Mouse (Mus musculus): Measurements from ENCODE around the gene Oprl1. TPM values are rescaled to one million over a fixed set of nuclear protein-coding genes. Genes with fewer than 3 reads are reported as not detected.
A peak's percentile ranks its signal among the peaks of the same experiment; 100 is the strongest.

Gene Oprl1
- polyA plus RNA-seq, 1 experiment from 2014 or later, result 0.89 TPM

DNA sequence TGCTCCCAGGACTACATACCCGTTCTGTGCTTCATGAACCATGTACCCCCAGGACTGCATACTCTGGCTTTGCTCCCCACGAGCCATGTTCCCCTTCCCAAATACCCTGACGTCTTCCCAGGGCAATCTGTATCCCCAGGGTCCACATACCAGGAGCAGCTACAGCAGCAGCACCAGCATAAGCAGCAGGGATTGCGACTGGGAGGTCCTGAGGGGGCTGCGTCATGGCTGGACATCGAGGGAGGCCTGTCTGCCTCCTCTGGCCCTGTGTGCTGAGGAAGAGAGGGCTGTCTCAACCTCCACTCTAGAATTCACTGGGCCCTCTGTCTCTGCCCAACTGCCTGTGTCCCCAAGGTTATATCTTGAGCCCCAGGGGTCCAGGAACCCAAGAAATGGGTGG, 23.7 kb upstream of the Oprl1 start:
- H3K9me3 ChIP-seq (ENCODE audit: low read depth, low read length), result no peaks in the 10 kb centered on the region
- ATAC-seq (ENCODE audit: insufficient read depth) (no peak), DNase-seq (no peak)
- TF ChIP-seq CTCF (IDR thresholded peaks at IDR 0.05; ENCODE audit: low read depth), result no peak
- H3K4me3 ChIP-seq (ENCODE audit: low read depth, low read length), result no peak overlapping the region
- H3K27me3 ChIP-seq (ENCODE audit: insufficient read depth, low read length), result no peaks in the 10 kb centered on the region
- WGBS, result 87% methylated on average over 6 of the region's 6 CpGs
- H3K9ac ChIP-seq, result peak overlapping the region; percentile 16; the same call in 1 of the 2 replicates
- no peak overlapping the region for H3K4me2 ChIP-seq
- no peak overlapping the region for H3K27ac ChIP-seq (ENCODE audit: low read depth)
- H3K36me3 ChIP-seq (ENCODE audit: insufficient read depth), result peaks cover 35% of the 10 kb centered on the region
- peaks cover 10% of the 10 kb centered on the region; the same call in 1 of the 2 replicates for H3K4me1 ChIP-seq (ENCODE audit: insufficient read depth)

GRCm38 (mm10) chr2:181691571-181691970, 23.2 kb upstream of the Oprl1 start:
- Histone ChIP-seq H3K9ac (peak overlapping the region; percentile 16; the same call in 1 of the 2 replicates), H3K4me2 (peak overlapping the region; percentile 85; the same call in 1 of the 2 replicates), H3K4me3 (ENCODE audit: low read depth, low read length) (no peak overlapping the region; the same call in 1 of the 2 replicates), H3K36me3 (ENCODE audit: insufficient read depth) (peaks cover 30% of the 10 kb centered on the region), H3K9me3 (ENCODE audit: low read depth, low read length) (no peaks in the 10 kb centered on the region), H3K27me3 (ENCODE audit: insufficient read depth, low read length) (no peaks in the 10 kb centered on the region), H3K4me1 (ENCODE audit: insufficient read depth) (peaks cover 10% of the 10 kb centered on the region; the same call in 1 of the 2 replicates), H3K27ac (ENCODE audit: low read depth) (no peak overlapping the region)
- DNase-seq (no peak), ATAC-seq (ENCODE audit: insufficient read depth) (no peak)
- WGBS, result 87% methylated on average over 4 of the region's 4 CpGs
- TF ChIP-seq CTCF (IDR thresholded peaks at IDR 0.05; ENCODE audit: low read depth), result no peak

DNA sequence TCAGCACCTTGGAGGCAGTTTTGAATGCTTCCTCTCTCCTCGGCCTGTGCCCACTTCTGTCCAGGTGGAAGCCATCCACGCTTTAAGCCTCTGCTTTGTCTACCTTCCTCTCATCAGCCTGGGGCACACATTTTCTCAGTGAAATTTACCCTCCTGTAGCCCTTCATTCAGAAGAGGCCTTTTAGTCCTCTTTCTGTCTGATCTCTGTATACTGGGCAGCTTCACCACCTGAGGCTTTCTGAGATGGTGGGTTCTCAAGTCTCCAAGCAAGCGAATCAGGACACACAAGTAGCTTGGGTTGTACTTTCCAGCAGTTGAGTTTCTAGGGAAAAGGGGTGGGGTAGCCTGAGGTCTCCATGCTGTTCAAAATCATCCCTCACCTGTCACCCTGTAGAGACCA, 22.5 kb upstream of the Oprl1 start:
- H3K27ac ChIP-seq (ENCODE audit: low read depth), result no peak overlapping the region
- peak overlapping the region; percentile 68; the same call in 1 of the 2 replicates for H3K4me3 ChIP-seq (ENCODE audit: low read depth, low read length)
- no peak for TF ChIP-seq CTCF (IDR thresholded peaks at IDR 0.05; ENCODE audit: low read depth)
- no peaks in the 10 kb centered on the region for H3K9me3 ChIP-seq (ENCODE audit: low read depth, low read length)
- no peak for DNase-seq
- H3K9ac ChIP-seq, result no peak overlapping the region; the same call in 1 of the 2 replicates
- H3K27me3 ChIP-seq (ENCODE audit: insufficient read depth, low read length), result 0 out of 2 replicates have a peak, but pooled peaks cover 3% of the 10 kb centered on the region
- peaks cover 10% of the 10 kb centered on the region; the same call in 1 of the 2 replicates for H3K4me1 ChIP-seq (ENCODE audit: insufficient read depth)
- peak overlapping the region; percentile 85 for H3K4me2 ChIP-seq
- ATAC-seq (ENCODE audit: insufficient read depth), result no peak
- 82% methylated on average over 3 of the region's 3 CpGs for WGBS
- peaks cover 23% of the 10 kb centered on the region for H3K36me3 ChIP-seq (ENCODE audit: insufficient read depth)

- Histone ChIP-seq H3K27me3 (ENCODE audit: insufficient read depth, low read length) (0 out of 2 replicates have a peak, but pooled peaks cover 4% of the 10 kb centered on the region), H3K27ac (ENCODE audit: low read depth) (peak within 1 kb of the TSS; percentile 46; the same call in 1 of the 2 replicates), H3K9me3 (ENCODE audit: low read depth, low read length) (no peaks in the 10 kb centered on the region), H3K4me1 (ENCODE audit: insufficient read depth) (peaks cover 10% of the 10 kb centered on the region; the same call in 1 of the 2 replicates), H3K4me2 (peak within 1 kb of the TSS; percentile 85), H3K9ac (peak within 1 kb of the TSS; percentile 66), H3K36me3 (ENCODE audit: insufficient read depth) (peaks cover 17% of the 10 kb centered on the region), H3K4me3 (ENCODE audit: low read depth, low read length) (peak within 1 kb of the TSS; percentile 68)
- TF ChIP-seq CTCF (IDR thresholded peaks at IDR 0.05; ENCODE audit: low read depth), result no peak
- ATAC-seq (ENCODE audit: insufficient read depth) (peak; percentile 86), DNase-seq (peak; percentile 88)
- under 1% methylated on average over 75 of the region's 75 CpGs for WGBS
These were observed 21.2 kb upstream of the Oprl1 start, which contains the start of gene Rgs19 for GRCm38 (mm10) chr2:181693339-181694280. Gene Rgs19, minus strand, starts transcription at chr2:181693977.

GRCm38 (mm10) chr2:181694581-181694980, 20.2 kb upstream of the Oprl1 start:
- peak overlapping the region; percentile 68 for H3K4me3 ChIP-seq (ENCODE audit: low read depth, low read length)
- peaks cover 10% of the 10 kb centered on the region; the same call in 1 of the 2 replicates for H3K4me1 ChIP-seq (ENCODE audit: insufficient read depth)
- 84% methylated on average over 3 of the region's 3 CpGs for WGBS
- ATAC-seq (ENCODE audit: insufficient read depth), result no peak
- H3K36me3 ChIP-seq (ENCODE audit: insufficient read depth), result peaks cover 9% of the 10 kb centered on the region; the same call in 1 of the 2 replicates
- H3K9me3 ChIP-seq (ENCODE audit: low read depth, low read length), result no peaks in the 10 kb centered on the region
- H3K9ac ChIP-seq, result no peak overlapping the region; the same call in 1 of the 2 replicates
- 0 out of 2 replicates have a peak, but pooled peaks cover 4% of the 10 kb centered on the region for H3K27me3 ChIP-seq (ENCODE audit: insufficient read depth, low read length)
- peak overlapping the region; percentile 85 for H3K4me2 ChIP-seq
- no peak overlapping the region for H3K27ac ChIP-seq (ENCODE audit: low read depth)
- no peak for TF ChIP-seq CTCF (IDR thresholded peaks at IDR 0.05; ENCODE audit: low read depth)
- DNase-seq, result no peak

DNA sequence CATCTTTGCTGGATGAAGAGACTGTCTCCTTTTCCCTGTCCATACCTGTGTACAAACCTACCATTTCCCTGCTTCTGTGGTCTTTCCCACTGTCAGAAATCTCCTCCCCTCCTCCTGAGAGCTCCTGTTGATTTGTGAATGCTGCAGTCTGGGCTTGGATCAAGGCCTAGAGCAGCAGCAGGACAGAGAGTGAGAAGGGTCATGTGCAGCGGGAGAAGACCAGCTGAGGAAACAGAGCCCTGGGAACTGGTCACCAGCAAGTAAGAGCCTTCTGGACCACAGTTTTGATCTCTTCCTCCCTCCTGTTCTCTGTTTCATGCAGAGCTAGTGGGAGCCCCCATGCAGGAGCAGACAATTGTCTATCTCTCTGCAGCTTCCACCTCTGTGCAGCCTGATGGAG, 19.0 kb upstream of the Oprl1 start:
- ATAC-seq (ENCODE audit: insufficient read depth) (no peak), DNase-seq (no peak)
- Histone ChIP-seq H3K27me3 (ENCODE audit: insufficient read depth, low read length) (0 out of 2 replicates have a peak, but pooled peaks cover 4% of the 10 kb centered on the region), H3K9ac (no peak overlapping the region), H3K4me3 (ENCODE audit: low read depth, low read length) (no peak overlapping the region), H3K27ac (ENCODE audit: low read depth) (no peak overlapping the region), H3K9me3 (ENCODE audit: low read depth, low read length) (no peaks in the 10 kb centered on the region), H3K4me2 (no peak overlapping the region), H3K4me1 (ENCODE audit: insufficient read depth) (peaks cover 10% of the 10 kb centered on the region; the same call in 1 of the 2 replicates), H3K36me3 (ENCODE audit: insufficient read depth) (0 out of 2 replicates have a peak, but pooled peaks cover 1% of the 10 kb centered on the region)
- 50% methylated on average over 1 of the region's 1 CpGs for WGBS
- TF ChIP-seq CTCF (IDR thresholded peaks at IDR 0.05; ENCODE audit: low read depth), result no peak

Data from lung, embryonic 14.5 days (tissue).